In genomic region chr19:46961652-46962051, GRCm38 (mm10) we compare ENCODE assay signal across 8 mouse cellular contexts. TPM values are rescaled to one million over a fixed set of nuclear protein-coding genes. Genes with fewer than 3 reads are reported as not detected.
DNase-seq lines count a peak whose midpoint lies in the region; ATAC-seq lines count a peak whose summit lies in the region.

No protein-coding gene starts in this region.

- H3K9me3 ChIP-seq in embryonic facial prominence, embryonic 15.5 days (replicated peaks): no peaks in the 10 kb centered on the region
- no peaks in the 10 kb centered on the region for H3K9me3 ChIP-seq in heart, embryonic 10.5 days
- no peaks in the 10 kb centered on the region for H3K9me3 ChIP-seq in kidney, embryonic 15.5 days (replicated peaks)

- DNase-seq in 3T3-L1 (ENCODE audit: low read depth, low spot score) (peak; percentile 83), liver (peak; percentile 85)
- DNase-seq in adrenal gland, postnatal 4 days (ENCODE audit: low spot score in 2 of 2): peak; percentile 58 to 70
- peak; percentile 92 for DNase-seq in heart, embryonic 10.5 days (ENCODE audit: low spot score)
- peak; percentile 48 to 78 for DNase-seq in monocyte, adult 2 months (ENCODE audit: low read depth in 1 of 2, low spot score in 2 of 2)
- DNase-seq in spleen, postnatal 14 days (ENCODE audit: low spot score in 2 of 2): peak; percentile 67 to 76

- H3K9ac ChIP-seq in embryonic facial prominence, embryonic 15.5 days: peak overlapping the region; percentile 83
- H3K9ac ChIP-seq in kidney, embryonic 15.5 days: peak overlapping the region; percentile 93

- no peaks in the 10 kb centered on the region for H3K36me3 ChIP-seq in embryonic facial prominence, embryonic 15.5 days
- no peaks in the 10 kb centered on the region for H3K36me3 ChIP-seq in heart, embryonic 10.5 days
- peaks cover 3% of the 10 kb centered on the region for H3K36me3 ChIP-seq in kidney, embryonic 15.5 days

- peaks cover 25% of the 10 kb centered on the region for H3K4me1 ChIP-seq in embryonic facial prominence, embryonic 15.5 days
- peaks cover 31% of the 10 kb centered on the region for H3K4me1 ChIP-seq in heart, embryonic 10.5 days
- peaks cover 31% of the 10 kb centered on the region for H3K4me1 ChIP-seq in kidney, embryonic 15.5 days

- peak; percentile 90 for ATAC-seq in embryonic facial prominence, embryonic 15.5 days (ENCODE audit: insufficient number of reproducible peaks, low FRiP score, low TSS enrichment, low read depth)
- peak; percentile 91 for ATAC-seq in kidney, embryonic 15.5 days (replicated peaks; ENCODE audit: low FRiP score)

- H3K27ac ChIP-seq in embryonic facial prominence, embryonic 15.5 days (replicated peaks): peak overlapping the region; percentile 98
- H3K27ac ChIP-seq in heart, embryonic 10.5 days: peak overlapping the region; percentile 99
- peak overlapping the region; percentile 96 for H3K27ac ChIP-seq in kidney, embryonic 15.5 days

- H3K4me2 ChIP-seq in embryonic facial prominence, embryonic 15.5 days (replicated peaks): peak overlapping the region; percentile 60
- peak overlapping the region; percentile 66 for H3K4me2 ChIP-seq in kidney, embryonic 15.5 days

- H3K27me3 ChIP-seq in embryonic facial prominence, embryonic 15.5 days: no peaks in the 10 kb centered on the region
- no peaks in the 10 kb centered on the region for H3K27me3 ChIP-seq in heart, embryonic 10.5 days (ENCODE audit: insufficient read depth, poor library complexity, severe bottlenecking)
- H3K27me3 ChIP-seq in kidney, embryonic 15.5 days: no peaks in the 10 kb centered on the region

- peak overlapping the region; percentile 85 for H3K4me3 ChIP-seq in embryonic facial prominence, embryonic 15.5 days (replicated peaks)
- H3K4me3 ChIP-seq in heart, embryonic 10.5 days: peak overlapping the region; percentile 88
- peak overlapping the region; percentile 86 for H3K4me3 ChIP-seq in kidney, embryonic 15.5 days (replicated peaks)

- WGBS in embryonic facial prominence, embryonic 15.5 days: under 1% methylated on average over 29 of the region's 36 CpGs
- under 1% methylated on average over 36 of the region's 36 CpGs for WGBS in heart, embryonic 10.5 days
- under 1% methylated on average over 22 of the region's 36 CpGs for WGBS in kidney, embryonic 15.5 days

RNA-seq across cellular contexts. Expression of gene Ina, which starts 52.8 kb away (rescaled TPM):
- 10 to 100 TPM; 15.5 to 23.5 TPM for total RNA-seq in adrenal gland, postnatal 4 days (2021)
- polyA plus RNA-seq in embryonic facial prominence, embryonic 15.5 days (2015; fragmentation: Nextera tagmentation; extraction: Ambion mirVana): 5.9 and 7.6 TPM in 2 replicates
- 0.15 and 0.60 TPM in 2 replicates for polyA plus RNA-seq in heart, embryonic 10.5 days (2016; fragmentation: Nextera tagmentation; extraction: Ambion mirVana)
- 1.8 and 4.4 TPM in 2 replicates for polyA plus RNA-seq in kidney, embryonic 15.5 days (2015; fragmentation: Nextera tagmentation; extraction: Ambion mirVana)

RNA-seq across cellular contexts. Expression of gene Nt5c2, which starts 53.3 kb away (rescaled TPM):
- 100 to 1,000 TPM; 106 to 107 TPM for total RNA-seq in adrenal gland, postnatal 4 days (2021)
- polyA plus RNA-seq in embryonic facial prominence, embryonic 15.5 days (2015; fragmentation: Nextera tagmentation; extraction: Ambion mirVana): 64.9 and 73.4 TPM in 2 replicates
- polyA plus RNA-seq in heart, embryonic 10.5 days (2016; fragmentation: Nextera tagmentation; extraction: Ambion mirVana): 71.8 and 86.3 TPM in 2 replicates
- polyA plus RNA-seq in kidney, embryonic 15.5 days (2015; fragmentation: Nextera tagmentation; extraction: Ambion mirVana): 79.6 and 81.5 TPM in 2 replicates

Comparison
In these comparisons a context has a peak if more than half of its experiments do, and no peak if none do; other contexts are left out.
1. Peak in every context shown above with its lines: DNase-seq, ATAC-seq, H3K4me3 ChIP-seq and H3K27ac ChIP-seq.